Mouse (Mus musculus) mouse trophoblast stem cell (cell line): ENCODE measurements around the gene Rbm43.
"Not testable (repeated sequence)": the region's sequence is repeated elsewhere in the genome, so short reads cannot be mapped to it uniquely, and the experiment has no call there.

ENCODE experiments used
- in situ Hi-C, 2 experiments: fragments of 300-500 bp; cut with MseI, MboI; formaldehyde crosslinking; loops; 2 replicates in 1 of 2; 3 replicates in 1 of 2; pipeline ENCODE4 v1.15.1; 2025

The Rbm43 gene

GRCm38 (mm10) chr2:51914532-51914931, 20.4 kb downstream of the Rbm43 start:
- in situ Hi-C loops, result loop anchor here in 1 of 2 experiments (10.0 kb wide), 1 partner anchor 370 kb away; no protein-coding TSS in a partner anchor

GRCm38 (mm10) chr2:51912740-51913139, 22.2 kb downstream of the Rbm43 start:
- in situ Hi-C loops, result loop anchor here in 1 of 2 experiments (10.0 kb wide), 1 partner anchor 368 kb away; no protein-coding TSS in a partner anchor

- in situ Hi-C loops, result loop anchor here in 1 of 2 experiments (10.0 kb wide), 1 partner anchor 367 kb away; no protein-coding TSS in a partner anchor
Observed at GRCm38 (mm10) chr2:51911864-51912263, 23.1 kb downstream of the Rbm43 start.

GRCm38 (mm10) chr2:51907538-51908110, 27.3 kb downstream of the Rbm43 start:
- in situ Hi-C loops, result no loop called here

- in situ Hi-C loops, result no loop called here
Observed at GRCm38 (mm10) chr2:51905637-51906036, 29.3 kb downstream of the Rbm43 start.

GRCm38 (mm10) chr2:51892411-51892901, 42.5 kb downstream of the Rbm43 start:
- in situ Hi-C loops, result no loop called here

- in situ Hi-C loops, result no loop called here
Observed at GRCm38 (mm10) chr2:51890961-51891360, 44.0 kb downstream of the Rbm43 start.

GRCm38 (mm10) chr2:51890139-51890538, 44.8 kb downstream of the Rbm43 start:
- in situ Hi-C loops, result not testable (repeated sequence)

GRCm38 (mm10) chr2:51880143-51880542, 54.8 kb downstream of the Rbm43 start:
- in situ Hi-C loops, result no loop called here
